Mouse (Mus musculus) megakaryocyte, embryonic 14.5 days (primary cell): ENCODE data around the gene Vim.
"Not testable (repeated sequence)": the region's sequence is repeated elsewhere in the genome, so short reads cannot be mapped to it uniquely, and the experiment has no call there.

ENCODE experiments used
- FLI1 ChIP-seq: IDR thresholded peaks from 2 replicates; pipeline ENCODE4 v1.6.1; 2012; ENCODE audit warnings: low read length, inconsistent platforms, mixed read lengths
- GATA1 ChIP-seq: IDR thresholded peaks from 3 replicates; pipeline ENCODE4 v1.6.1; 2012; ENCODE audit warnings: mixed read lengths, low read length, inconsistent platforms, borderline replicate concordance

DNA sequence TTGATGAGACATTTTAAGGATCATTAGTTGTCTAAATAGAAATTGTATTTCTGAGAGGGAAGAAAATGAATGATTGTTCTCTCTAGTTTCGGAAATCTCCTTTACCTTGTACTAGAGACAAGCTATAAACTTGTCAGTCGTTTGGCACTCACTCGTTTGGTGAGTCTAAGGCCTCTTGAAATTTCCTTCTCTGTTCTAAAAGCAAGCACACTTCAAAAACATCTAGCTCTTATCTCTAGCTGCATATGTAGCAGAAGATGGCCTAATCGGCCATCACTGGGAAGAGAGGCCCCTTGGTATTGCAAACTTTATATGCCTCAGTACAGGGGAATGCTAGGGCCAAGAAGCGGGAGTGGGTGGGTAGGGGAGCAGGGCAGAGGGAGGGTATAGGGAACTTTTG lies 29.9 kb downstream of the Vim start:
- not testable (repeated sequence) for TF ChIP-seq FLI1, GATA1
